ENCODE assay signal across 19 mouse cellular contexts in genomic region chr1:191926681-191927080, GRCm38 (mm10). TPM values are rescaled to one million over a fixed set of nuclear protein-coding genes. Genes with fewer than 3 reads are reported as not detected.
"Had no signal": no experiment of that assay in that cellular context is flagged by ENCODE, and none has a peak within 500 bp of the region (broad histone marks: within the 10 kb centered on the region; RNA-seq: fewer than 3 reads in every experiment).

No protein-coding gene starts in this region.

- H3K27me3 ChIP-seq: midbrain, embryonic 13.5 days; midbrain, embryonic 15.5 days; neural tube, embryonic 13.5 days; neural tube, embryonic 15.5 days had no signal

- H3K4me3 ChIP-seq: midbrain, embryonic 10.5 days; midbrain, embryonic 13.5 days; midbrain, embryonic 15.5 days; myocyte; neural tube, embryonic 13.5 days; neural tube, embryonic 15.5 days had no signal

- ATAC-seq: midbrain, embryonic 13.5 days; midbrain, embryonic 15.5 days had no signal

- H3K9ac ChIP-seq: lung, embryonic 14.5 days; midbrain, embryonic 13.5 days; midbrain, embryonic 15.5 days; neural tube, embryonic 13.5 days; neural tube, embryonic 15.5 days had no signal

- H3K4me2 ChIP-seq: lung, embryonic 14.5 days; midbrain, embryonic 13.5 days; midbrain, embryonic 15.5 days; neural tube, embryonic 13.5 days; neural tube, embryonic 15.5 days had no signal

- H3K27ac ChIP-seq: midbrain, embryonic 10.5 days; midbrain, embryonic 13.5 days; midbrain, embryonic 15.5 days; neural tube, embryonic 13.5 days; neural tube, embryonic 15.5 days had no signal

- H3K36me3 ChIP-seq: midbrain, embryonic 10.5 days; midbrain, embryonic 13.5 days; midbrain, embryonic 15.5 days; neural tube, embryonic 13.5 days; neural tube, embryonic 15.5 days had no signal

- H3K4me1 ChIP-seq: midbrain, embryonic 13.5 days; midbrain, embryonic 15.5 days; neural tube, embryonic 13.5 days; neural tube, embryonic 15.5 days had no signal

- H3K9me3 ChIP-seq: midbrain, embryonic 10.5 days; midbrain, embryonic 13.5 days; midbrain, embryonic 15.5 days; neural tube, embryonic 13.5 days; neural tube, embryonic 15.5 days had no signal

- DNase-seq: lung, adult 18-20 months; lung, embryonic 14.5 days; lung, postnatal 10 days; lung, postnatal 4 days; retina, postnatal 1 day; right cerebral cortex, adult 18-20 months; right cerebral cortex, postnatal 25 days; right cerebral cortex, postnatal 4 days; spleen, adult 18-20 months; thymus, adult 18-20 months; thymus, postnatal 14 days; thymus, postnatal 36 days had no signal

RNA-seq across cellular contexts. Expression of gene Rd3, which starts 50.5 kb away (rescaled TPM):
- total RNA-seq: megakaryocyte-erythroid progenitor cell, adult 5-6 weeks had no signal
- polyA plus RNA-seq: myocyte had no signal
